Mouse (Mus musculus): ENCODE measurements at regions not wholly inside any gene's neighbourhood (a gene's known extent, or its start where the extent isn't known, plus 50 kb on each side); places are given as distances from the start of the nearest gene placed in this dataset.

- TF ChIP-seq USF1 (IDR thresholded peaks at IDR 0.05; ENCODE audit: low read depth) (no peak), POLR2A (IDR thresholded peaks at IDR 0.05; ENCODE audit: insufficient read length, low read depth) (no peak), TCF12 (IDR thresholded peaks at IDR 0.05; ENCODE audit: insufficient read depth, poor library complexity, severe bottlenecking) (no peak), E2F4 (IDR thresholded peaks at IDR 0.05; ENCODE audit: insufficient read depth) (no peak), POLR2AphosphoS2 (IDR thresholded peaks at IDR 0.05; ENCODE audit: insufficient read length, low read depth) (no peak), REST (IDR thresholded peaks at IDR 0.05; ENCODE audit: insufficient read depth, insufficient read length) (no peak), MAX (IDR thresholded peaks at IDR 0.05; ENCODE audit: low read depth) (no peak), MYOD1 (IDR thresholded peaks at IDR 0.05; ENCODE audit: control insufficient read depth in 1 of 3, insufficient read length in 2 of 3, low read depth in 2 of 3) (no peak), CEBPB (IDR thresholded peaks at IDR 0.05; ENCODE audit: insufficient read depth, poor library complexity, severe bottlenecking) (no peak), MYOG (IDR thresholded peaks at IDR 0.05; ENCODE audit: control insufficient read depth in 1 of 3, insufficient read depth in 1 of 3, insufficient read length in 2 of 3, low read depth in 2 of 3) (no peak)
These were observed 81.7 kb upstream of the Marcks start for GRCm38 (mm10) chr10:37220434-37220833.

Data from myocyte (in vitro differentiated cells).